Mouse (Mus musculus): ENCODE measurements around the gene Enox1. TPM values are rescaled to one million over a fixed set of nuclear protein-coding genes. Genes with fewer than 3 reads are reported as not detected.
"Not testable (repeated sequence)": the region's sequence is repeated elsewhere in the genome, so short reads cannot be mapped to it uniquely, and the experiment has no call there.

Enox1 gene
- polyA plus RNA-seq, 1 experiment from 2014 or later = 6.2 TPM

GRCm38 (mm10) chr14:77529621-77530020, 373.1 kb downstream of the Enox1 start:
- Histone ChIP-seq H3K36me3 (ENCODE audit: control insufficient read depth, insufficient read depth, low read length) (no peaks in the 10 kb centered on the region), H3K4me2 (ENCODE audit: low read length) (no peak overlapping the region), H3K27me3 (replicated peaks; ENCODE audit: control insufficient read depth, insufficient read depth, low read length) (no peaks in the 10 kb centered on the region), H3K27ac (ENCODE audit: low read depth) (no peak overlapping the region), H3K9ac (ENCODE audit: low read length) (no peak overlapping the region), H3K4me3 (ENCODE audit: low read depth, low read length) (no peak overlapping the region), H3K9me3 (ENCODE audit: control insufficient read depth, low read length) (no peaks in the 10 kb centered on the region), H3K4me1 (replicated peaks; ENCODE audit: control insufficient read depth, insufficient read depth, low read length) (no peaks in the 10 kb centered on the region)
- ATAC-seq (replicated peaks; ENCODE audit: low FRiP score, low TSS enrichment, low read depth) = no peak
- peak; percentile 12 for DNase-seq (ENCODE audit: low spot score)
- 82% methylated on average over 5 of the region's 5 CpGs for WGBS

GRCm38 (mm10) chr14:77533638-77534037, 377.1 kb downstream of the Enox1 start:
- Histone ChIP-seq H3K4me1 (replicated peaks; ENCODE audit: control insufficient read depth, insufficient read depth, low read length) (no peaks in the 10 kb centered on the region), H3K27me3 (replicated peaks; ENCODE audit: control insufficient read depth, insufficient read depth, low read length) (no peaks in the 10 kb centered on the region), H3K4me2 (ENCODE audit: low read length) (no peak overlapping the region), H3K27ac (ENCODE audit: low read depth) (no peak overlapping the region), H3K36me3 (ENCODE audit: control insufficient read depth, insufficient read depth, low read length) (no peaks in the 10 kb centered on the region), H3K9me3 (ENCODE audit: control insufficient read depth, low read length) (no peaks in the 10 kb centered on the region), H3K4me3 (ENCODE audit: low read depth, low read length) (no peak overlapping the region), H3K9ac (ENCODE audit: low read length) (no peak overlapping the region)
- ATAC-seq (replicated peaks; ENCODE audit: low FRiP score, low TSS enrichment, low read depth) = no peak
- peak; percentile 42 for DNase-seq (ENCODE audit: low spot score)
- WGBS = 71% methylated on average over 5 of the region's 5 CpGs

GRCm38 (mm10) chr14:77534120-77534519, 377.6 kb downstream of the Enox1 start:
- no peaks in the 10 kb centered on the region for H3K4me1 ChIP-seq (replicated peaks; ENCODE audit: control insufficient read depth, insufficient read depth, low read length)
- WGBS = 92% methylated on average over 7 of the region's 7 CpGs
- H3K36me3 ChIP-seq (ENCODE audit: control insufficient read depth, insufficient read depth, low read length) = no peaks in the 10 kb centered on the region
- no peaks in the 10 kb centered on the region for H3K27me3 ChIP-seq (replicated peaks; ENCODE audit: control insufficient read depth, insufficient read depth, low read length)
- DNase-seq (ENCODE audit: low spot score) (no peak), ATAC-seq (replicated peaks; ENCODE audit: low FRiP score, low TSS enrichment, low read depth) (no peak)
- H3K9ac ChIP-seq (ENCODE audit: low read length) = no peak overlapping the region
- H3K9me3 ChIP-seq (ENCODE audit: control insufficient read depth, low read length) = no peaks in the 10 kb centered on the region
- H3K4me2 ChIP-seq (ENCODE audit: low read length) = no peak overlapping the region
- no peak overlapping the region for H3K27ac ChIP-seq (ENCODE audit: low read depth)
- no peak overlapping the region for H3K4me3 ChIP-seq (ENCODE audit: low read depth, low read length)

DNA sequence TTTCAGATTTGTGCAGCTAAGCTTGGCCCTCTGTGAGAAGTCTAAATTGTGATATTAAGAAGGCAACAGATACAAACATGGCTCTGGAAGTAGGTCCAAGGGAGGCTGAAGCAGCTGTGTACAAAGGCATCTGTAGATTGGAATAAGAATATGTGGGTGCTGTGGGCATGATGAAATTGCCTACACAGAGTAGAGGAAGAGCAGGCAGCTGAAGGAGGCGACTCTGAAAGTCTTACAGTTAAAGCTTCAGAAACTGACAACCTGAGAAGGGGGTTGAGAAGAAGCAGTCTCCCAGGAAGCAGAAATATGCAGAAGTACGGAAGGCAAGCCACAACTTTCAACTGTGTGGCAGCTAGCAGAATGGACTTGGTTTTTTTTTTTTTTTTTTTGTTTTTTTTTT, 380.0 kb downstream of the Enox1 start:
- DNase-seq (ENCODE audit: low spot score) = no peak
- no peaks in the 10 kb centered on the region for H3K36me3 ChIP-seq (ENCODE audit: control insufficient read depth, insufficient read depth, low read length)
- no peaks in the 10 kb centered on the region for H3K27me3 ChIP-seq (replicated peaks; ENCODE audit: control insufficient read depth, insufficient read depth, low read length)
- H3K9ac ChIP-seq (ENCODE audit: low read length) = no peak overlapping the region
- no peak overlapping the region for H3K4me3 ChIP-seq (ENCODE audit: low read depth, low read length)
- H3K27ac ChIP-seq (ENCODE audit: low read depth) = no peak overlapping the region
- no peak overlapping the region for H3K4me2 ChIP-seq (ENCODE audit: low read length)
- H3K9me3 ChIP-seq (ENCODE audit: control insufficient read depth, low read length) = no peaks in the 10 kb centered on the region
- H3K4me1 ChIP-seq (replicated peaks; ENCODE audit: control insufficient read depth, insufficient read depth, low read length) = no peaks in the 10 kb centered on the region
- 66% methylated on average over 2 of the region's 2 CpGs for WGBS
- ATAC-seq (replicated peaks; ENCODE audit: low FRiP score, low TSS enrichment, low read depth) = no peak

DNA sequence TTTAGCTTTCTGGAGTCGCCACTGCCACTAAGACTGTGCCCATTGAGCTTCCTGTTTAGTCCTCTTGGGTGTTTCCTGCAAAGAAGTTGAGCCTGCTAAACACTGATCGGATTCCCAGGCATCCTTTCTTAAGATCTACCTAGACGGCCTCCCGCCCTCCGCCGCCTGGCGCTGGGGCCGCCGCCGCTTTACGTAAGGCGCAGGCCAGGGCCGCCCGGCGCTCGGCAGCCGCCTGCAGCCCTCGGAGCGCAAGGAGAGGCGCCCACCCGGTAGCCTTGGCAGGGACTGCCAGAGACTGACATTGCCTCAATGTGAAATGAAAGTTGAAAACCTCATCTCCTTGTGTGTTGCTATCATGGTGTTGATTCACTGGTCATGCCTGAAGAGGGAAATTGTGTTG, 383.0 kb downstream of the Enox1 start:
- H3K4me1 ChIP-seq (replicated peaks; ENCODE audit: control insufficient read depth, insufficient read depth, low read length); H3K27ac ChIP-seq (ENCODE audit: low read depth); ATAC-seq (replicated peaks; ENCODE audit: low FRiP score, low TSS enrichment, low read depth); H3K9me3 ChIP-seq (ENCODE audit: control insufficient read depth, low read length); H3K4me2 ChIP-seq (ENCODE audit: low read length); H3K4me3 ChIP-seq (ENCODE audit: low read depth, low read length); DNase-seq (ENCODE audit: low spot score); H3K9ac ChIP-seq (ENCODE audit: low read length); H3K27me3 ChIP-seq (replicated peaks; ENCODE audit: control insufficient read depth, insufficient read depth, low read length); H3K36me3 ChIP-seq (ENCODE audit: control insufficient read depth, insufficient read depth, low read length): not testable (repeated sequence)
- 55% methylated on average over 21 of the region's 21 CpGs for WGBS

GRCm38 (mm10) chr14:77541925-77542324, 385.4 kb downstream of the Enox1 start:
- no peak for DNase-seq (ENCODE audit: low spot score)
- H3K4me3 ChIP-seq (ENCODE audit: low read depth, low read length) = no peak overlapping the region
- ATAC-seq (replicated peaks; ENCODE audit: low FRiP score, low TSS enrichment, low read depth) = no peak
- WGBS = 85% methylated on average over 7 of the region's 7 CpGs
- H3K36me3 ChIP-seq (ENCODE audit: control insufficient read depth, insufficient read depth, low read length) = no peaks in the 10 kb centered on the region
- no peak overlapping the region for H3K27ac ChIP-seq (ENCODE audit: low read depth)
- H3K9me3 ChIP-seq (ENCODE audit: control insufficient read depth, low read length) = no peaks in the 10 kb centered on the region
- H3K4me2 ChIP-seq (ENCODE audit: low read length) = no peak overlapping the region
- no peak overlapping the region for H3K9ac ChIP-seq (ENCODE audit: low read length)
- H3K27me3 ChIP-seq (replicated peaks; ENCODE audit: control insufficient read depth, insufficient read depth, low read length) = no peaks in the 10 kb centered on the region
- no peaks in the 10 kb centered on the region for H3K4me1 ChIP-seq (replicated peaks; ENCODE audit: control insufficient read depth, insufficient read depth, low read length)

DNA sequence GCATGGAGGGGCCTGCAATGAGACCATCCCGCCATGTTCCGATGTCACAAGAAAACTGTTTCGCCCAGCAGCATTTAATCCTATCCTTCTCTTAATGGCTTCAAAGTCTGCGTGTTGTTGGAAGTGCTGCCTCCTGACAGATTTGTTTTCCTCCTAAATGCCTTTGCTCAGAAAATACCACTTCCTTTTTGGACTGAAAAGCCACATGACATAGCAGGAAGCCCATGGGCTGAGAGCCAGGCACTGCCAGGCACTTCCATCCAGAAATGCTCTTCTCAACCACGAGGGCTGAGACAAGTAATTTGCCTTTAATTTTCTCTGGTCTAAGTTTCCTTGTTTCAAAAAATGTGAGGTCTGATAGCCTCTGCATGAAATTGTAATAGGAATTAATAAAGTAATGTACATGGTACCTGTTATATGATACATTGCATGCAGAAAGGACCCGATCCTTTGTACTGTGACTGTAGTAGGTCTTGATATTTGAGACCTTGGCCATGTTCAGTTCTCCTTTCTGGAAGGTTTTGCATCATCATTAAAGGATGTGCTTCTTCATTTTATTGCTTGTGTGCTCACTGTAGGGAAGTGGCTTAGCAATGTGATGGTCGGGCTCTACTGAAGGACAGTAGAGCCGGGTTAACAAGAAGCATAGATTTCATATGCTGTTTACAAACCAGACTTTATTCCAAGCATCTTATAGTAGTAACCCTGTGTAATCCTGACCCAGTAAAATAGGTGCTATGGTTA, 390.1 kb downstream of the Enox1 start:
- ATAC-seq (replicated peaks; ENCODE audit: low FRiP score, low TSS enrichment, low read depth) (no peak), DNase-seq (ENCODE audit: low spot score) (no peak)
- no peak overlapping the region for H3K4me2 ChIP-seq (ENCODE audit: low read length)
- H3K36me3 ChIP-seq (ENCODE audit: control insufficient read depth, insufficient read depth, low read length) = no peaks in the 10 kb centered on the region
- no peak overlapping the region for H3K4me3 ChIP-seq (ENCODE audit: low read depth, low read length)
- no peak overlapping the region for H3K27ac ChIP-seq (ENCODE audit: low read depth)
- H3K9me3 ChIP-seq (ENCODE audit: control insufficient read depth, low read length) = no peaks in the 10 kb centered on the region
- 87% methylated on average over 8 of the region's 8 CpGs for WGBS
- H3K9ac ChIP-seq (ENCODE audit: low read length) = no peak overlapping the region
- H3K4me1 ChIP-seq (replicated peaks; ENCODE audit: control insufficient read depth, insufficient read depth, low read length) = no peaks in the 10 kb centered on the region
- H3K27me3 ChIP-seq (replicated peaks; ENCODE audit: control insufficient read depth, insufficient read depth, low read length) = no peaks in the 10 kb centered on the region

DNA sequence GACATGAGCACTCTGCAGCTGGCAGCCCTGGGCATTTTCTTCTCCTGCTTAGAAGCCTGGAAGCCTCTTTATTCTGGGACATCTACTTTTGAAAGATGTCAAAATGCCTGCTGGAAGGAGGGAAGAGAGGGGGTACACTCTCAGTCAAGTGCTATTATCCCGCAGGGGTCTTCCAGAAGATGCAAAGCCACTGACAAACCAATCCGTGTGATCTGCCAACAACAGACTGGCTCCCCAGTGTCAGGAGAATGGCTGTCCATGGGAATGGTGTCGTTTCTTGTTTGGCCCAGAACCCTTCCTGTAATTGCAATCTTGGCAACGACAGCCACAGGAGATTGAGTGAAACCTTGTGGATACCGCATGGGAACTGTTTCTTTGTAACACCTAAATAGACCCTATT, 390.8 kb downstream of the Enox1 start:
- H3K4me3 ChIP-seq (ENCODE audit: low read depth, low read length) = no peak overlapping the region
- no peak overlapping the region for H3K27ac ChIP-seq (ENCODE audit: low read depth)
- H3K9me3 ChIP-seq (ENCODE audit: control insufficient read depth, low read length) = no peaks in the 10 kb centered on the region
- H3K27me3 ChIP-seq (replicated peaks; ENCODE audit: control insufficient read depth, insufficient read depth, low read length) = no peaks in the 10 kb centered on the region
- H3K4me2 ChIP-seq (ENCODE audit: low read length) = no peak overlapping the region
- no peaks in the 10 kb centered on the region for H3K4me1 ChIP-seq (replicated peaks; ENCODE audit: control insufficient read depth, insufficient read depth, low read length)
- no peak overlapping the region for H3K9ac ChIP-seq (ENCODE audit: low read length)
- no peak for DNase-seq (ENCODE audit: low spot score)
- ATAC-seq (replicated peaks; ENCODE audit: low FRiP score, low TSS enrichment, low read depth) = no peak
- H3K36me3 ChIP-seq (ENCODE audit: control insufficient read depth, insufficient read depth, low read length) = no peaks in the 10 kb centered on the region
- WGBS = 86% methylated on average over 5 of the region's 5 CpGs

DNA sequence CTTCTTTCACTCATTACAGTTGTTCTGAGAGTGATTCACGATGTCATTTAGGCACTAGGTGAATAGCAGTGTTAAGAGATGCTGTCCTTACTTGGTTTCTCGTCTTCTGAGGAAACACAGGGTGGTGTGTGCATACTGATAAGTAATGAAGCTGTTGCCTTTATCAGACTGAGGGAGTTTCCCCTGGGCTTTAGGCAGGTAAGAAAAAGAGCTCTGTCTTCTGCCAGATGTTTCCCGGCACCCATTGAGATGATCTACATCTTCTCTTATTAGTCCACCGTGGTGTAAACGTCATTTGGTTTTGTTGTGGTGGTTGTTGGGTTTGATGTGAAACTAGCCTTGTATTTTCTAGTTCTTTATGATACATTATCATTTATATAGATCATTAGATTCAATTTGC, 392.4 kb downstream of the Enox1 start:
- 86% methylated on average over 5 of the region's 5 CpGs for WGBS
- Histone ChIP-seq H3K27ac (ENCODE audit: low read depth) (no peak overlapping the region), H3K4me2 (ENCODE audit: low read length) (no peak overlapping the region), H3K4me1 (replicated peaks; ENCODE audit: control insufficient read depth, insufficient read depth, low read length) (no peaks in the 10 kb centered on the region), H3K27me3 (replicated peaks; ENCODE audit: control insufficient read depth, insufficient read depth, low read length) (no peaks in the 10 kb centered on the region), H3K9ac (ENCODE audit: low read length) (no peak overlapping the region), H3K36me3 (ENCODE audit: control insufficient read depth, insufficient read depth, low read length) (no peaks in the 10 kb centered on the region), H3K9me3 (ENCODE audit: control insufficient read depth, low read length) (no peaks in the 10 kb centered on the region), H3K4me3 (ENCODE audit: low read depth, low read length) (no peak overlapping the region)
- DNase-seq (ENCODE audit: low spot score) (no peak), ATAC-seq (replicated peaks; ENCODE audit: low FRiP score, low TSS enrichment, low read depth) (no peak)

Measured in intestine, embryonic 14.5 days (tissue).